Mouse (Mus musculus): ENCODE results near the gene Ddx39. TPM values are rescaled to one million over a fixed set of nuclear protein-coding genes. Genes with fewer than 3 reads are reported as not detected.
A peak's percentile ranks its signal among the peaks of the same experiment; 100 is the strongest.

Ddx39 gene
- total RNA-seq, 2 experiments from 2014 or later, result 115 to 124 TPM

DNA sequence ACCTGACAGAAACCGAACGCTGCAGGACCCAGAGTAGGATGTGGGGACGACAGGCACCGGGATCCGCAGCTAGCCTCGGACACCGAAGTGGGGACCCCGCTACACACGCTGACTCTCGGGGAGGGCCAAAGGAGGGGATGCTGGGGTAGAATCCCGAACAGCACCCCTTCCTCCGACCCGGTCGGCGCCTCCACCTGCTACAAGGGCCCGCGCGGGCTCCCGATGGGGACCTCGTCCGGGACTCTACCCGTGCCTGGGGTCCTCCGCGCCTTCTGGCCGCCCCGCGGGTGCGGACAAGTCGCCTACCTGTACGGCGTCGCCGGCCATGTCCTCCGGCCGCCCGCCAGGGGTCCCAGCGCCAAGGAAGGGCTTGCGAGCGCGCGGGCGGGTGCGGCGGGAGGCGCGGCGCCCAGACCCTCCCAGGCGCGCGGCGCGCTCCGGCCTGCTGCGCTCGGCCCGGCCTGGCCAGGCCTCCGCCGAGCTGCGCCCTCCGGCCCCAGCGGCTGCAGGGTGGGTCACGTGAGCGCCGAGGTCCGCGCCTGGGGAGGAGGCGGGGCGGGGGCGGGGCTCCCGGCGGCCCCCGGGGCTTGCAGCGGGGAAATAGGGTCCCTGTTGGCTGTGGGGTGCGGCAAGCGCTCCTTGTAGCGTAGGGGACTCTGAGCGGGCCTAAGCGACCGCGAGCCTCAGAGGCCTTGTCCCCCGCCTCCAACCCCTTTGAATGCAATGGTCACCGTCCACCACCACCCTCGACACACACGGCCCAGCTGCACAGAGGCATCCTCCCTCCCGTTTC lies 16.1 kb upstream of the Ddx39 start, which contains the start of gene Pkn1:
Gene Pkn1 (minus strand): TSS at position 519 of the 793 bp plus-strand sequence.
- peak; percentile 45 for ATAC-seq (replicated peaks; ENCODE audit: poor library complexity, severe bottlenecking)

DNA sequence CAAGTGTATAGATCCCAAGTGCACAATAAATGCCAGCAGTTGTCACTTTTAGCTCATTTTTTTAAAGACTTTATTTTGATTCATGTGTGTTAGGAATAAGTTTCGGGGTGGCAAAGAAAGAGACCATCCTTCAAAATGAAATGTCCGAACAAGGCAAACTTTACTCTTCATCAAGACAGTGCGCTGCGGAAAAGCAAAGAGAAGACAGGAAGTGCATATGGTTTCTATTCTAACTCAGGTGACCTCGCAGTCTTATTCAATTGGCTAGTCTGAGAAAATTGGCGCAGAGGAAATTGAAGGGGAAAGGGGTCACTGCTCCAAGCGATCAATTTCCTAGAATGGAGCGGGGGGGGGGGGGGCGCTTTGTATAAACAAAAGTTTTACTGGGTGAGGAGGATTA lies 15.4 kb upstream of the Ddx39 start:
- no peak for ATAC-seq (replicated peaks; ENCODE audit: poor library complexity, severe bottlenecking)

DNA sequence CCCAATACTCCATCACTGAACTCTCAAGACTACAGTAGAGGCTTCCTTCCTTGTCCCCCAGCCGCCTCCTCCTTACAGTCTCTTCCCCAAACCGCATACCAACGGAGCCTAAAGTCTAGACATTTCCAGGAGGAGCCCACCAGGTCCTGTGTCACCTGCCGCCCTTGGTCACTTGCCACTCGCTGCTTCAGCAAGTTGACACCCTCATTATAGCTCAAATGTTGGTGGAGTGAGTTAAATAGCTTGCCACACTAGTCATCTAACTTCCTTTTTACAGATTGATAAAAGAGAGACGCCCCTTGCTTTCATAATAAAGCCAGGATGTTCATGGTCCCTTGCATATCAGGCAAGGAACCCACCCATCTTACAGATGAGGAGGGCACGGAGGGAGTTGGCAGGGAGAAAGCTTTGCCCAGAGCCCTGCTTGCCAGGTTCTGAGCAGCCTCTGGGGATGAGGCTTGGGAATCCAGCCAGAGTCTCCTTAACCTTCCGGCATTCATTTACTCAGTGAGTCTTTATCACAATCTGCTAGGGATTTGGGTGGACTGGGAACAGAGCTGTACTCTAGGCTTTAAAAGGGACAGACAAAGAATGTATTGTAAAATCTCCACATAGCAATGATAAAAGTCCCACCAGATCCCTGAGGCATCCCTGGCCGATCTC lies 14.4 kb upstream of the Ddx39 start:
- no peak for ATAC-seq (replicated peaks; ENCODE audit: poor library complexity, severe bottlenecking)

DNA sequence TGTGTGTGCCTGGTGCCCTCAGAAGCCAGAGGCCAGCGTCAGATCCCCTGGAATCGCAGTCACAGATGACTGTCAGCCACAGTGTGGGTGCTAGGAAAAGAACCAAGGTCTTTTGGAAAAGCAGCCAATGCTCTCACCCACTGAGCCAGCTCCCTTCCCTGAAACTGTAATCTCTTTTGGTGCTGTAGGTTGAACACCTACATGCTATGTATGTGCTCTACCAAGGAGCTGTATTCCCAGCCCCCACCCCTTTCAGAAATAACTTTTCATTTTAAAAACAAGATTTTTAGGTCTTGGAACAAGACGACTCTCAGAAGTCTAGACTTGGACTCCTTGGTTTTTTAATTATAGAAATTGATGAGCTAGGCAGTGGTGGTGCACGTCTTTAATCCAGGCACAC lies 11.6 kb upstream of the Ddx39 start:
- ATAC-seq (replicated peaks; ENCODE audit: poor library complexity, severe bottlenecking), result no peak

DNA sequence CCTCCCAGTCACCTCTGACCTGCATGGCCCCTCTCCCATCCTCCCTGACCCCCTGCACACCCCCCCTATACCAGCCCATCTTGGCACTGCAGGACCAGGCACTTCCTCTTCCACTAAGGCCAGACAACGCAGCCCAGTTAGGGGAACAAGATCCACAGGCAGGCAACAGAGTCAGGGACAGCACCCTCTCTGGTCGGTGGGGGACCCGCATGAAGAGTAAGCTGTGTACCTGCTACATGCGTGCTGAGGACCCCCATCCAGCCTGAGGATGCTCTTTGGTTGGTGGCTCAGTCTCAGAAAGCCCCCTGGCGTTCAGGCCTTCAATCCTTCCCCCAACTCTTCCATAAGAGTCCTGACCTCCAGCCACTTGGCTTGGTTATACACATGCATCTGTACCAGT lies 8.6 kb upstream of the Ddx39 start:
- ATAC-seq (replicated peaks; ENCODE audit: poor library complexity, severe bottlenecking), result no peak

DNA sequence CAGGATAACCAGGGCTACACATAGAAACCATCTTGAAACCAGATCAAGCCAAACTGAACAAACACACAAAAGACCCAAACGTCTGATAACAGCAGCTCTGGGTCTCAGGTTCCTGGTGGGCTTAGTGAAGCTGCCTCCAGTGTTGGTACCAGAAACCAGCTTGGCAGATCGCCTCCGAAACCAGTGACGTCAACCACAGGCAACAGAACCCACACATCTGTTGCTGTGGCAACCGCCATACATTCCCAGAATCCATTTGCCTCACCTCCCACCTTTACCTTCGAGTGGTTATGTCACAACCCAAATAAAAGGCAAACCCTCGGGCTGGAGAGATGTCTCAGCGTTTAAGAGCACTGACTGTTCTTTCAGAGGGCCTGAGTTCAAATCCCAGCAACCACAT lies 7.4 kb upstream of the Ddx39 start:
- no peak for ATAC-seq (replicated peaks; ENCODE audit: poor library complexity, severe bottlenecking)

DNA sequence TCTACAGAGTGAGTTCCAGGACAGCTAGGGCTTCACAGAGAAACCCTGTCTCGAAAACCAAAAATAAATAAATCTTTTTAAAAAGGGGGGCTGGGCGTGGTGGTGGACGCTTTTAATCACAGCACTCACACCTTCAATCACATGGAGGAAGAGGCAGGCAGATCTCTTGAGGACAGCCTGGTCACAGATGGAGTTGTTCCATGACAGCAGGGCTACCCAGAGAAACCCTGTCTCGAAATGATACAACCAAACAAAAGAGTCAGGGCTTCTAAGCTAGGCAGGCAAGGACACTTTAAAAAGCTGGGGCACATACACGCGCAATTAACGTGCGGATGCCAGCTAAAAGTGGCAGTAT lies 324 bp upstream of the Ddx39 start:
- no peak for ATAC-seq (replicated peaks; ENCODE audit: poor library complexity, severe bottlenecking)

DNA sequence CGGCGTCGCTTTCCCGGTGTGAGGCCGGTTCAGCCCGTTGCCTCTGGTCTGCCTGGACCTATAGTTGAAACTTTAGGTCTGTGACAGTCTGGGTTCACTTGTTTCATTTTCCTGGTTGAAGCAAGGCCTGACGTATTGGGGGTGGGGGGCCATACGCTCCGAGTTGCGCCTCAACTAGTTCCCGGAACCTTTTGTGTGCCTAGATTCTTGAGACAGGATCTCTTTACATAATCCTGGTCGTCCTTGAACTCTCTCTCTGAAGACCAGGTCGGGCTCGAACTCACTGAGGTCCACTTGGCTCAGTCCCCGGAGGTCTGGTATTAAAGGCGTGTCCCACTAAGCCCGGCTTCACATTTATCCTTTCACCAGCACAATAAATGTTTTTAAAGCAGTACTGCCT lies 794 bp downstream of the Ddx39 start:
- ATAC-seq (replicated peaks; ENCODE audit: poor library complexity, severe bottlenecking), result no peak

DNA sequence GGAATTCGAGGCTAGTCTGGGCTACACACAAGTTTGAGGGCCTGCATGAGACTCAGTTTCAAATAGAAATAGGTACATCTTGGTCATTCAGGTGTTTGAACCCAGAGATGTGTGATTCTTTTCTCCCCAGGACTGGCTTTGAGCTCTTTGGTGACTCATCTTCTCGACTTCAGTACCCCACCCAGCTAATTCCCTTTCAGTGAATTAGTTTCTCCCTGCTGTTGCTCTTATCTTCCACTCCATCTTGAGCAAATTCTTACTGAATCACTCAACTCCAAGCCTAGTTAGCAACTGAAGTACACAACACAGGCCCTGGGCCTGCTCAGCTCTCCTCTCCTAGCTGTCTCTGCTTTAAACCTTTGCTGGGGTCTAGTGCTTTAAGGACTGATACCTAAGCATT lies 1.6 kb downstream of the Ddx39 start:
- ATAC-seq (replicated peaks; ENCODE audit: poor library complexity, severe bottlenecking), result no peak

DNA sequence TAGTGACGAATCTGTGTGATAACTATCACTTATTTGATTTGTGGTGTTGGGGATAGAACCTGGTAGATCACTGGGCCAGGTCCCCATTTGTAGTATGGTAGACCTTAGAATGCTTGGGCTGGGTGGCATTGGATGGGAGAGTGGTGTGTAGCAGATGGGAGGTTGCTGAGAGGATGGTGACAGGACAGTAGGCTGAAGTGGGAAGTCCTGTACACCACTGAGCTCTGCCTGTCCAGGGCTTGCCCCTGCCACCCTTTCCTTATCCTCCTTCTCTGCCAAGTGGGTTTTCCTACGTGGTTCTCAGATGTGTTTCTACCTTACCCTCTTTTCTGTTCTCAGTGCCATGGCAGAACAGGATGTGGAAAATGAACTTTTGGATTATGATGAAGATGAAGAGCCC lies 4.1 kb downstream of the Ddx39 start:
- ATAC-seq (replicated peaks; ENCODE audit: poor library complexity, severe bottlenecking), result no peak

DNA sequence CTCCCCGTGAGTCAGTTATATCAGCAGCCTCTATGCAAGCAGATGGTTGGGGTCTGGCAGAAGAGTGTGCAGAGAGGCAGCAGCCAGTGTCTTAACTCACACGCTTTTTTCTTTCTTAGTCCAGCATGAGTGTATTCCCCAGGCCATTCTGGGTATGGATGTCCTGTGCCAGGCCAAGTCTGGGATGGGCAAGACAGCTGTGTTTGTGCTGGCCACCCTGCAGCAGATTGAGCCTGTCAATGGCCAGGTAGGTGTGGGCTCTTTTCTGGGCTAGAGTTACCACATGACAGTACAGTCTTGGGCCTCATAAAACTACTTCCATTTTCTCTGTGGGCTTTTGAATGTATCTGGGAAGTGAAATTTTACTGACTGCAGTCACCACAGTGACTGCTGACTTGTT lies 4.7 kb downstream of the Ddx39 start:
- no peak for ATAC-seq (replicated peaks; ENCODE audit: poor library complexity, severe bottlenecking)

DNA sequence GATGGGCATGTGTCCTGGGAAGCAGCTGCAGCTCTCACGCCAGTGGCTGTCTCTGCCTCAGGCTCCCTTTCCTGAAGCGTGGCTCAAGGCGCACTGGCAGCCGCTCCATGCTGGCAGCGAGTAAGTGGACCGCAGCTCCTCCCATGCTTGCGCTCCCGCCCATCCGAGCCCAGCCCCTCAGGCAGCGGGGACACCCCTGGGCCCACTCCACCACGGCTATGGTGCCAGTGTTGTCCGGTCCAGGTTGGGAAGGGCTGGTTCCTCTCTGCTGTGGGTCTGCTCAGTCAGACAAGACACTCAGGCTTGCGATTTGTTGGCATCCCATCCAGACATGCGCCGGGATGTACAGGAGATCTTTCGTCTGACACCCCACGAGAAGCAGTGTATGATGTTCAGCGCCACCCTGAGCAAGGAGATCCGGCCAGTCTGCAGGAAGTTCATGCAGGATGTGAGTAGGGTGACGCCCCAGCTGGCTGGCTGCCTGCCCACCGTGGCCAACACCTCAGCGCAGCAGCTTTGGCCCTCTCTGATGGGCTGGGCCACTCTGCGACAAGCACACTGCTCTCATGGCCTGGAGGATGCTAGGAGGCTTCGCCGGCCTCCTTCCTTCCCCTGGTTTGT lies 6.5 kb downstream of the Ddx39 start:
- no peak for ATAC-seq (replicated peaks; ENCODE audit: poor library complexity, severe bottlenecking)

DNA sequence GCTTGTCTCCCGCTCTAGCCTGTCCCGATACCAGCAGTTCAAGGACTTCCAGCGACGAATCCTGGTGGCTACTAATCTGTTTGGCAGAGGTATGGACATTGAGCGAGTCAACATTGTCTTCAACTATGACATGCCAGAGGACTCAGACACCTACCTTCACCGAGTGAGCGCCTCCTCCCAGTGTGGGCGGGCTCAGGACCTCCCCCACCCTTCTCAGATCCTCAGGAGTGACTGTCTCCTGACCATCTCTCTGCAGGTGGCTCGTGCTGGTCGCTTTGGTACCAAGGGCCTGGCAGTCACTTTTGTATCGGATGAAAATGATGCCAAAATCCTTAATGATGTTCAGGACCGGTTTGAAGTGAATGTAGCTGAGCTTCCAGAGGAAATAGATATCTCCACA lies 7.7 kb downstream of the Ddx39 start:
- ATAC-seq (replicated peaks; ENCODE audit: poor library complexity, severe bottlenecking), result no peak

DNA sequence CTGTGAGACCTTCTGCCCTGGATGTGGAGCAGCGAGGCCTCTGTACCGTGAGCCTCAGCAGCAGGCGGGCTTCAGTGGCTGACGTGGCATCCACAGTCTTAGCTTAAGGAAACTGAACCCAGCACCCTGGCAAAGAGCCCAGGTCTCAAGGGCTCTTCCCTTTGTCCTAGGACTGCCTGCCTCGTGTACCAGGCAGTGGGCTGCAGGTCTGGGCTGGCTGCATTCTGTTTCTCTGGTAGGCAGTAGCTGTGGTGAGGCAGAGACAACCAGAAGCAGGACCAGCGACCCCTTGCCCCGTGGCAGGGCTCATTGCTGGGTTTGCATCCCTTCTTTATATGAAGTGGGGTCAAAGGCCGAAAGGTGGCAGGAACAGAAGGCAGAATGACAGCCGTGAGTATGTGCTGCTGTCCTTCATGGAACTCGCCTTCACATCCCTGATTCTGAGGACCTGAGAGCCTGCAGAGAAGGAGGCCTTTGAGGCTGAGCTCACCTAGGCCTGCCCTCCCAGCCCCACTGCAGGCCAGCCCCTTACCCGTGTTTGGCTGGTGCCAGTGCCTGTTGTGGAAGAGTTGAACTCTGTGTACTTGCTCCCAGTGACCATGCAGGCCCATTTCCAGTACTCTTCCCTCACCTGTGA lies 8.6 kb downstream of the Ddx39 start:
- ATAC-seq (replicated peaks; ENCODE audit: poor library complexity, severe bottlenecking), result no peak

DNA sequence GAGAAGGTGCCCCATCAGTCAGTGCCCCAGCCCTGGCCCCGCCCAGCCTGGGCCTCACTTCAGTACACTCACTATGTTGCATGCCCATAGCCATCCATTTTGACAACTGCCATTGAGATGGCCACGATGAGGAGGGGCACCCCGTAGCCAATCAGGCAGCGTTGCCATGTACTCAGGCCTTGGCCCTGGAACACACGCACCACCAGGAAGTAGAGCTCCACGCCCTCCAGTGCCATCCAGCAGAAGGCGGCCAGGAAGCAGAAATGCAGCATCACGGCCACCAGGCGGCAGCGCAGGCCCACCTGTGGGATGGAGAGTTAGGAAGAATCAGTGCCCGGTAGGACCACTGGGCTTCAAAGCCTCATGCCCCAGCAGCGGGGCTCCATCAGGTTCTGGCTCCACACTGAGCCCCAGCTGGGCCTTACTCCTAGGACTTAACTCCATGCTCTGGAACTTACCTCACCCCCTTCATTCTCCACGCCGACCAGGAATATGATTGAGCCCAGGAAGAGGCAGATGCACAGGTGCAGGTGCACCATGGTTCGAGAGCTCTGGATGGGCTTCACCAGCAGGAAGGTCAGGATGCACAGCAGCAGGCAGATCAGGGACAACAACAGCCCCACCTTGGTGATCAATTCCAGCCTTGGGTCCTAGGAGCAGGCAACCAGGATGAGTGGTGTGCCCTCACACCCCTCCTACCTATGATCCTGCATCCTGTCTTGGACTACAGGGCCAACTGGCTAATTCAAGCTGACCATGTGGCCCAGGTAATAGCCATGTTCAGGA lies 9.9 kb downstream of the Ddx39 start:
- peak; percentile 85 for ATAC-seq (replicated peaks; ENCODE audit: poor library complexity, severe bottlenecking)

DNA sequence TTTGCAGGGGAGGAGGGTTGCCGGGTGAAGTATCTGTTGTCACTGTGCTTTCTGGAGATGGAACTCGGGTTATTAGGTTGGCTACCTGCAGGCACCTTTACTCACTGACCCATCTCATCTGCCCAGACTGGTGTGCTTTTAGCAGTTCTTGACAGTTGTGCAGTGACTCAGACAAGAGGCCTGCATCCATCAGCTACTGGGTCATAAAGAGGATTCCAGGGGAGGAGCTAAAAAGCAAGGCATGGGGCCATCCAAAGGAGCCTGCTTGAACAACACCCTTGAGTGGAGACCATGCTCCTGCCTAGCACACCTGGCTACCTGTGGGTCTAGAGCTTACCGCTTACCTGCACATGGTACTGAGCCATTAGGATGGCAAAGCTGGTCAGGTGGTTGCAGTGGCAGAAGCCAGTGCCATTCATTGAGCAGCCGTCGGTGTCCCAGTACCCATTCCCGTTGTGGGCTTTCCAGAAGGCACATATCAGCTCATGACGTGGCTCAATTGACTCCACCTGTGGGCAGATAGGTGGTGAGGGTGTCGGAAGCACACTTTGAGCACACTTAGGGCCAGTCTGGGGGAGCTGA lies 10.6 kb downstream of the Ddx39 start:
- no peak for ATAC-seq (replicated peaks; ENCODE audit: poor library complexity, severe bottlenecking)

DNA sequence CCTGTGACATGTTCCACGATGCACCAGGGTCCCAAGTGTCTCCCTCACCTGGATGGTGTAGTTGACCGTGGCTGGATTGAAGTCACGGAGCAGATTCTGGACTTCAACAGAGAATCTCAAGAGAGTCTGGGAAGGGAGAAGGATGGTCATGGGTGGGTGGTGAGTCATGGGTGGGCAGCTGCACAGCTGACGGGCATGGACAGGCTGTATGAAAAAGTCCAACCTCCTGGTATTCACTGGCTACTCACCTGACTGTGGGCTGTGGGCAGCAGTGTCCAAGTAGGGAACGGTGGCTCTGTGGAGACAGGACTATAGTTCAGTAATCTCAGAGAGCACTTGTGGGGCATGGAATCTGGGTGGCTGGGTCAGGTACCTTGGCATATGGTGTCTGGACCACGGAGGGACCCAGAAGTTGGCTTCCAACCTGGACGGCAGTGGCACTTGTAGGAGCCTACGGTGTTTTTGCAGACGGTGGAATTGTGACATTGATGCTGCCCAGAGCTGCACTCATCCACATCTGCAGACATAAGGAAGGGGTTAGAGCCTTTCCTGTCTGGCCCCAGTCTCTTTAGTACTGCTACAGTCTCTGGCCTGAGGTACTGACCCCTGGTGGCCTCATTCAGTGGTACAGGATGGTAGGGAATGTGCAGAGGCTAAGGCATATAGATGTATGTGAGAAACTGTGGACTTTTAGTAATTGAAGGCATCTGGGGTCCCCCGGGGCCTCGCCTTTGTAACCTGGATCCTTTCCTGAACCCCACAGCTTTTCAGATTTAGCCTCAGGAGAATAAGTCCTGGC lies 14.2 kb downstream of the Ddx39 start:
- ATAC-seq (replicated peaks; ENCODE audit: poor library complexity, severe bottlenecking), result peak; percentile 46

DNA sequence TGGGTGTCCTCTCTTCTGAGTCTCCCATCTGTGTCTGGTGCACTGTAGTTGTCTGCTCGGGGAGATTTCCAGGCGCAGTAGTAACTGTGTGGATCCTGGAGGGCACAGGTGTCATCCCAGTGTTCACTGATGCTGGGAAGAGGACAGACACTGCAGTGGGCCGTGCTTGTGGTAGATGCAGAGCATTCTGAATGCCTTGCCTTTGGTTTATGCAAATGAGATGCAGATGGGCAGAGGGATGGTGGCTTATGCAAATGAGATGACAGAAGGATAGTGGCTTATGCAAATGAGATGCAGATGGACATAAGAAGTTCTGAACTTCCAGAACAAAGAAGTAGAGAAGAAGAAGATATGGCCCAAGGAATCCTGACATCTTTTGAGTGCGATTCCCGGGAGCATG lies 16.9 kb downstream of the Ddx39 start:
- ATAC-seq (replicated peaks; ENCODE audit: poor library complexity, severe bottlenecking), result no peak

DNA sequence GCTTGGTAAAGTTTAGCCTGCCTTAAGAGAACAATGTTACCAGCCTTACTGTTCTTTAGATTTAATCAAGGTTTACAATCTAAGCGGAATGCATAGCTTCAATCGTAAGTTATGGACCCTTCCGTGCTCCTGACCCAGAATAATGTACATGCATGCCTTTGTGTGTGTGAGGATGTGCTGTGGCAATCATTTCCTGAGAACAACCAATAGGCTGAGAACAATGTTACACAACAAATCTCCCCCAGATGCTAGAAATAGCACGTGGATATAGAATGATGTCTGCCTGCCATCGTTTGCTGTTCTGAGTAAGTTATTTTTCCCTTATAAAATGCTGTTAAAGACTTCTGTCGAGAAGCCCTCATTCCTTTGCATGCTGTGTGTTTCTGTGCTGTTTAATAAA lies 17.9 kb downstream of the Ddx39 start:
- ATAC-seq (replicated peaks; ENCODE audit: poor library complexity, severe bottlenecking), result peak; percentile 61

All from granulocyte monocyte progenitor cell, adult 5-6 weeks (primary cell).